Mouse (Mus musculus) forebrain, postnatal 0 days (tissue): ENCODE results near the gene Higd1a. TPM values are rescaled to one million over a fixed set of nuclear protein-coding genes. Genes with fewer than 3 reads are reported as not detected.
A peak's percentile ranks its signal among the peaks of the same experiment; 100 is the strongest.

ENCODE experiments used
- ATAC-seq: fragments of 200-750 bp; cut with Nextera tagmentation; 2 replicates; pipeline ENCODE4 v1.8.0; 2017; ENCODE audit warnings: mild to moderate bottlenecking, moderate library complexity
- DNase-seq: peaks from one replicate; pipeline ENCODE4 v3.0.0-alpha.2; 2015
- H3K27ac ChIP-seq: fragments of 300-500 bp; sonication (generic); 2 replicates; pipeline ENCODE4 v1.5.1; 2014; ENCODE audit warnings: low read depth, mild to moderate bottlenecking, antibody characterized with exemption, low read length, moderate library complexity, mixed read lengths
- H3K27me3 ChIP-seq: fragments of 300-500 bp; sonication (generic); 2 replicates; pipeline ENCODE4 v1.6.1; 2014; ENCODE audit warnings: mild to moderate bottlenecking, low read length, mixed read lengths; ENCODE audit not compliant: insufficient read depth
- H3K36me3 ChIP-seq: fragments of 300-500 bp; sonication (generic); 2 replicates; pipeline ENCODE4 v1.6.1; 2014; ENCODE audit warnings: mild to moderate bottlenecking, moderate library complexity; ENCODE audit not compliant: insufficient read depth
- H3K4me1 ChIP-seq: fragments of 300-500 bp; sonication (generic); 2 replicates; pipeline ENCODE4 v1.6.1; 2014; ENCODE audit warnings: antibody characterized with exemption; ENCODE audit not compliant: insufficient read depth
- H3K4me2 ChIP-seq: fragments of 300-500 bp; sonication (generic); 2 replicates; pipeline ENCODE4 v1.6.1; 2014; ENCODE audit warnings: low read depth, mild to moderate bottlenecking, moderate library complexity
- H3K4me3 ChIP-seq: fragments of 300-500 bp; sonication (generic); 2 replicates; pipeline ENCODE4 v1.5.1; 2014; ENCODE audit warnings: low read depth, low read length, mixed read lengths
- H3K9ac ChIP-seq: fragments of 300-500 bp; sonication (generic); 2 replicates; pipeline ENCODE4 v1.6.1; 2014; ENCODE audit warnings: mild to moderate bottlenecking
- H3K9me3 ChIP-seq: fragments of 300-500 bp; sonication (generic); 2 replicates; pipeline ENCODE4 v1.6.1; 2016; ENCODE audit warnings: low read length
- CTCF ChIP-seq: sonication (generic); IDR thresholded peaks from 2 replicates; pipeline ENCODE4 v1.5.1; 2016; ENCODE audit warnings: antibody characterized with exemption, control low read depth, low read depth
- WGBS: fragments of 180-500 bp; shearing (Covaris S2); extraction: QIAGEN DNeasy Blood & Tissue Kit; methylation state at CpG from one replicate; pipeline ENCODE4 v1.1.7; 2014; 5-methylcytosine and 5-hydroxymethylcytosine counted together
- polyA plus RNA-seq: library from polyadenylated mRNA; unstranded; fragments of >200 nt; fragmentation: Nextera tagmentation; extraction: Ambion mirVana; gene quantifications from 2 replicates; pipeline ENCODE4 v1.2.1, GENCODE M21; 2015
- total RNA-seq: library from RNA; depleted of rRNA; stranded (reverse); fragments of >200 nt; gene quantifications from 2 replicates; pipeline ENCODE4 v1.2.3, GENCODE M21; 2014; rRNA removed

The Higd1a gene
- total and polyA plus RNA-seq, 2 experiments from 2014 or later: 35.1 to 134 TPM

GRCm38 (mm10) chr9:121810081-121810821 lies 47.9 kb downstream of the Higd1a start:
- no peak overlapping the region for H3K4me2 ChIP-seq
- DNase-seq: peak; percentile 51
- no peaks in the 10 kb centered on the region for H3K9me3 ChIP-seq
- no peak overlapping the region for H3K9ac ChIP-seq
- 16% methylated on average over 15 of the region's 15 CpGs for WGBS
- H3K27me3 ChIP-seq: no peaks in the 10 kb centered on the region
- no peak overlapping the region for H3K4me3 ChIP-seq
- H3K4me1 ChIP-seq: peaks cover 8% of the 10 kb centered on the region; the same call in 1 of the 2 replicates
- no peaks in the 10 kb centered on the region for H3K36me3 ChIP-seq
- TF ChIP-seq CTCF: no peak
- peak overlapping the region; percentile 21; the same call in 1 of the 2 replicates for H3K27ac ChIP-seq
- peak; percentile 70 for ATAC-seq

DNA sequence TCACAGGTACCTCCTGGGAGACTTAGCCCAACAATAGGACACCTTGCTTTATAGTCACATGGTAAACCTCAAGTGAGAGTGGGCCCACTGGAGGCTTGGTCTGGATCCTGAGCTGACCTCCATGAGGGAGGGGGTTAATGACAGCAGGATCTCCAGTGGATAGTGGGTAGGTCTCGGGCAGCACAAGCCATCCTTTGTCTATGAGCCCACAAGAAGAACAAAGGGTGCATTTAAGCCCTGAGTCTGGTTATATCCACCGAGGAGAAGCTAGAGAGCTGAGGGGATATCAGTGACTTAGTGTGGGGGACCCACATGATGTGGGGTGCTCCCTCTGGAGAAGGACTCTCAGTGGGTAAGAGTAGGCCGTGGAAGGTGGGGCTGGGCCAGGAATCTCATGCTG lies 49.7 kb downstream of the Higd1a start:
- H3K9ac ChIP-seq: no peak overlapping the region
- no peaks in the 10 kb centered on the region for H3K27me3 ChIP-seq
- 42% methylated on average over 3 of the region's 3 CpGs for WGBS
- no peaks in the 10 kb centered on the region for H3K36me3 ChIP-seq
- H3K9me3 ChIP-seq: no peaks in the 10 kb centered on the region
- no peak overlapping the region for H3K4me2 ChIP-seq
- DNase-seq: no peak
- H3K4me3 ChIP-seq: no peak overlapping the region
- TF ChIP-seq CTCF: no peak
- ATAC-seq: 0 out of 2 replicates have a peak, but pooled peaks have one; percentile 12
- no peak overlapping the region for H3K27ac ChIP-seq
- H3K4me1 ChIP-seq: peaks cover 8% of the 10 kb centered on the region; the same call in 1 of the 2 replicates

DNA sequence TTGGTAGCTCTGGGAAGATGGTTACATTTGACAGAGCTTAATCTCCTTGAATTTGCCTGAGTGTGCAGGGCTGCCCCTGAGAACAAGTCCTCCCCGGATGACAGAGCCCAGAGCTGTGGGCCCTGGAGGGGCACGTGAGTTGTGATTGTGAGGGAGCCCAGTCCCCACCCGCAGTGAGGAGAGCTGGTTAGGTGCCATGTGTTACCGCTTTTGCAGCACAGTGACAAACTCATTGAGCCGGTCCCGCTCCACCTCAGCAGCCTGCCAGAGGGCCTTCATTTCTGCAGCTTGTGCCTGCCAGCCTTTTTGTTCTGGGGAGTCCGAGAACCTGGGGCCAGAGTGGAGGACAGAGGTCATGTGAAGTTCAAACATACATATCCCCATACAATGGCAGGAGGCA lies 50.2 kb downstream of the Higd1a start:
- Histone ChIP-seq H3K9ac (no peak overlapping the region), H3K36me3 (no peaks in the 10 kb centered on the region), H3K4me2 (no peak overlapping the region), H3K4me1 (peaks cover 8% of the 10 kb centered on the region; the same call in 1 of the 2 replicates), H3K27me3 (no peaks in the 10 kb centered on the region), H3K9me3 (no peaks in the 10 kb centered on the region), H3K4me3 (no peak overlapping the region), H3K27ac (no peak overlapping the region)
- no peak for ATAC-seq
- 40% methylated on average over 7 of the region's 7 CpGs for WGBS
- no peak for DNase-seq
- no peak for TF ChIP-seq CTCF

DNA sequence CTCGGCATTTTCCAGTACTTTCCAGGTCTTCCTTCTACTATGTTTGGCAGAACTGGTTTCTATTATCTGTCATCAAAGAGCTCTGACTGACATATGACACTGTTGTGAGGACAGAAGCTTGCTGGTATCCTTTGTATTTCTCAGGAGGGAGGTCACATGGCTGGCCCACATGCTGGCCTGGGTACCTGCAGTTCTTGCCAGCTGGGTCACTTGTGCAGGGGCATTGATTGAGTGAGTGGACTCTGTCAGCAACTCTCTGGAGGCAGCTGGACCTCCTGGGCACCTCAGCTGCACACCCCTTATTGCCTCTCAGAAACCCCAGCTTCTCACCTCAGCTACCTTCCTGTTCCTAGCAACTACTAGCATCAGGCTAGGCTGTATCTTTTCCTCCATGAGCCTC lies 50.6 kb downstream of the Higd1a start:
- no peak overlapping the region for H3K4me3 ChIP-seq
- no peak for TF ChIP-seq CTCF
- no peak overlapping the region for H3K9ac ChIP-seq
- no peaks in the 10 kb centered on the region for H3K36me3 ChIP-seq
- DNase-seq: no peak
- H3K27me3 ChIP-seq: no peaks in the 10 kb centered on the region
- no peak for ATAC-seq
- H3K9me3 ChIP-seq: no peaks in the 10 kb centered on the region
- H3K4me2 ChIP-seq: no peak overlapping the region
- H3K27ac ChIP-seq: no peak overlapping the region
- 67% methylated on average over 1 of the region's 1 CpGs for WGBS
- H3K4me1 ChIP-seq: peaks cover 8% of the 10 kb centered on the region; the same call in 1 of the 2 replicates

DNA sequence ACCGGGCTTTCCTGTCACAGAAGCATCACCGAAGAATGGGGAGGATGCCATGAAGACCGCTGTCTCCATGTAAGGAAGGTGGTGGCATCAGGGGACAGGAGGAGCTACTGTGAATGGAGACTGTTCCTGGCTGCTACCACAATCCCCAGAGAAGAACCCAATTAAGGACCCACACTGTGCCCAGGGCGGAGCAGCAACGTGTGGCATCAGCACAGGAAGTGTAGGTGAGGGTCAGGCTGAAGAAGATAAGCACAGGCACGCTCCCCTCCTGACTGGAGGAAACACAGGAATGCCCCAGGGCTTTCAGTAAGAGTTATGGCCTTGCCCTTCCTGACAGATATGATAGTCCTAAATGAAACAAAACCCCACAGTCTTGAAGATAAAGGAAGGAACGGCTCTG lies 55.4 kb downstream of the Higd1a start:
- Histone ChIP-seq H3K27ac (no peak overlapping the region), H3K4me3 (no peak overlapping the region), H3K36me3 (no peaks in the 10 kb centered on the region), H3K9me3 (no peaks in the 10 kb centered on the region), H3K4me1 (no peaks in the 10 kb centered on the region), H3K9ac (no peak overlapping the region), H3K27me3 (no peaks in the 10 kb centered on the region), H3K4me2 (no peak overlapping the region)
- WGBS: 82% methylated on average over 7 of the region's 7 CpGs
- DNase-seq (no peak), ATAC-seq (no peak)
- TF ChIP-seq CTCF: no peak

GRCm38 (mm10) chr9:121798887-121799520 lies 59.2 kb downstream of the Higd1a start:
- no peak for DNase-seq
- Histone ChIP-seq H3K4me3 (no peak overlapping the region), H3K27ac (no peak overlapping the region)

More at GRCm38 (mm10) chr9:121798887-121799520, 59.2 kb downstream of the Higd1a start:
- Histone ChIP-seq H3K9me3 (no peaks in the 10 kb centered on the region), H3K9ac (no peak overlapping the region), H3K4me1 (no peaks in the 10 kb centered on the region), H3K36me3 (no peaks in the 10 kb centered on the region), H3K4me2 (no peak overlapping the region), H3K27me3 (no peaks in the 10 kb centered on the region)
- 52% methylated on average over 6 of the region's 6 CpGs for whole genome bisulfite sequencing
- TF ChIP-seq CTCF: no peak
- ATAC-seq: no peak

Other genes starting within 250 kb of the Higd1a start
- 0.46 TPM in 1 of 2 replicates, not detected in the other for gene Lyzl4, start 216.3 kb downstream of the Higd1a start, total RNA-seq
- 0.25 TPM in 1 of 2 replicates, not detected in the other for gene Lyzl4, start 216.3 kb downstream of the Higd1a start, polyA plus RNA-seq
- 0.48 and 1.5 TPM in 2 replicates for gene Vipr1, start 215.6 kb downstream of the Higd1a start, total RNA-seq
- 0.34 and 0.89 TPM in 2 replicates for gene Vipr1, start 215.6 kb downstream of the Higd1a start, polyA plus RNA-seq
- 21.2 and 24.8 TPM in 2 replicates for gene Sec22c, start 152.9 kb downstream of the Higd1a start, total RNA-seq
- 22.2 and 36.3 TPM in 2 replicates for gene Sec22c, start 152.9 kb downstream of the Higd1a start, polyA plus RNA-seq
- gene Ss18l2, start 148.0 kb downstream of the Higd1a start, total RNA-seq: 69.5 and 104 TPM in 2 replicates
- 185 and 241 TPM in 2 replicates for gene Ss18l2, start 148.0 kb downstream of the Higd1a start, polyA plus RNA-seq
- 79.8 and 97.3 TPM in 2 replicates for gene Nktr, start 139.2 kb downstream of the Higd1a start, total RNA-seq
- 31.3 and 43.2 TPM in 2 replicates for gene Nktr, start 139.2 kb downstream of the Higd1a start, polyA plus RNA-seq
- gene Zfp651, start 99.0 kb downstream of the Higd1a start, total RNA-seq: 44.6 and 48.8 TPM in 2 replicates
- 16.3 and 17.5 TPM in 2 replicates for gene Zfp651, start 99.0 kb downstream of the Higd1a start, polyA plus RNA-seq
- 2.7 and 2.8 TPM in 2 replicates for gene Klhl40, start 80.8 kb downstream of the Higd1a start, total RNA-seq
- 1.7 and 2.0 TPM in 2 replicates for gene Klhl40, start 80.8 kb downstream of the Higd1a start, polyA plus RNA-seq
- 0.15 and 1.2 TPM in 2 replicates for gene Hhatl, start 65.9 kb downstream of the Higd1a start, total RNA-seq
- 0.15 and 0.39 TPM in 2 replicates for gene Hhatl, start 65.9 kb downstream of the Higd1a start, polyA plus RNA-seq
- gene Ccdc13, start 18.9 kb downstream of the Higd1a start, total RNA-seq: 4.3 and 5.2 TPM in 2 replicates
- gene Ccdc13, start 18.9 kb downstream of the Higd1a start, polyA plus RNA-seq: 3.6 and 4.7 TPM in 2 replicates
- gene Ackr2, start 40.0 kb upstream of the Higd1a start, total RNA-seq: 2.1 TPM in 2 replicates
- gene Ackr2, start 40.0 kb upstream of the Higd1a start, polyA plus RNA-seq: 0.84 and 1.4 TPM in 2 replicates
- not detected in 2 replicates for gene Cyp8b1, start 57.9 kb upstream of the Higd1a start, total RNA-seq
- not detected in 2 replicates for gene Cyp8b1, start 57.9 kb upstream of the Higd1a start, polyA plus RNA-seq
- gene Fam198a, start 92.6 kb upstream of the Higd1a start, total RNA-seq: 2.5 and 5.7 TPM in 2 replicates
- 1.3 and 1.6 TPM in 2 replicates for gene Fam198a, start 92.6 kb upstream of the Higd1a start, polyA plus RNA-seq
- 64.6 and 85.7 TPM in 2 replicates for gene Pomgnt2, start 138.7 kb upstream of the Higd1a start, total RNA-seq
- 28.3 and 35.6 TPM in 2 replicates for gene Pomgnt2, start 138.7 kb upstream of the Higd1a start, polyA plus RNA-seq